Mouse (Mus musculus): ENCODE results near the gene Usp4. TPM values are rescaled to one million over a fixed set of nuclear protein-coding genes. Genes with fewer than 3 reads are reported as not detected.

Gene Usp4
- polyA plus RNA-seq, 1 experiment, result 100 TPM

DNA sequence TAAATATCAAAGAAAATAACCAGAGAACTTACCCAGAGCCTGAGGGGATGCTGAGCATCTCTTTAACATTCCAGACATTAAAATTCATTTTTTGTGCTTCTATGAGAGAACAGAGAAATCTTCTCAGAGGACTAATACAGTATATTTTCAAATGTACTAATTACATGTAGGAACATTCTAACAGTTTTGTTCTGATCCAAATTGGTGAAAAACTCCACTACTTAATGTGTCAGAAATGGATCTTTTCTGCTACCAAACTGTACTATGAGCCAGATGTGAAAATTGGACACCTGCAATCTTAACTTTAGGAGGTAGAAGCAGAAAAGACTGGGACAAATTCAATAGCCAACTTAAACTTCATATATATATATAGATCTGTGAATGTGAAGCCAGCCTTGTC is 80.7 kb downstream of the Usp4 start, which contains the start of gene Ccdc36:
TSS of gene Ccdc36 (minus strand) at position 101 of the 400 bp plus-strand sequence.
- Histone ChIP-seq H3K4me3 (ENCODE audit: control insufficient read depth, insufficient read depth, low read length) (no peak within 1 kb of the TSS), H3K27ac (ENCODE audit: control insufficient read depth, insufficient read depth, low read length) (no peak within 1 kb of the TSS), H3K36me3 (ENCODE audit: control insufficient read depth, insufficient read depth, low read length) (no peaks in the 10 kb centered on the region), H3K4me1 (replicated peaks; ENCODE audit: control insufficient read depth, insufficient read depth, low read length) (peaks cover 3% of the 10 kb centered on the region; the same call in 1 of the 2 replicates), H3K27me3 (ENCODE audit: control insufficient read depth, insufficient read depth, low read length) (no peaks in the 10 kb centered on the region)
- no peak for DNase-seq
- TF ChIP-seq POLR2A (IDR thresholded peaks at IDR 0.05; ENCODE audit: control insufficient read depth, extremely low read depth, insufficient read depth, low read length, poor library complexity) (no peak), CTCF (IDR thresholded peaks at IDR 0.05; ENCODE audit: borderline replicate concordance, control insufficient read depth, extremely low read depth, insufficient read depth, low read length, poor library complexity) (no peak)

DNA sequence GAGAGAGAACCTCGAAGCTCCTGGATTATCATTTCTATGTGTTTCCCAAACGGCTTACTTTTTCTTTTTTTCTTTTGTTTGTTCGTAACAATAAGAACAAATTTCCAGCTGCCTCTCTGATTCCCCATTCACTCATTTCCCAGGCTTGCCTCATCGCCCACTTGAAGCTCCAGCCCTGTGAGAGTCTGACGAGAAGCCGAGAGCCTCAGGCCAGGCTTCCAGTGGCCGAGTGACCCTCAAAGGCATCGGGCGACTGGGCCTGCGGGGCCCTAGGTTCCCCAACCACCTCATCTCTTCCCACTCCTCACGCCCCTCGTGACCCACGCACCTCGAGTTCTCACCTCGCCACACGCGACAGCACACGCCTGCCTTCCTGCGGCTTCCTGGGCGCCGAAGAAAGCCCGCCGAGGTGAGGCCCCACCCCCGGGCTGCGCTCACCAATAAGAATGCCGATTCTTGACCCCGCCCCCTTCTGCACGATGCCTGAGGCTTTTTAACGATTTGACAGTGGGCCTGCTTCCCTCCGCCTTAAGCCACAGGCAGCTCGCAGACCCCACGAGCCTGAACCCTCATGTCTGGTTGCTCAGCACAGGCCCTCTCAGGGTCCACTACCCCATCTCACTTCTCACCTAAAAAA is 83.9 kb downstream of the Usp4 start:
- H3K4me3 ChIP-seq (ENCODE audit: control insufficient read depth, insufficient read depth, low read length), result no peak overlapping the region
- TF ChIP-seq POLR2A (IDR thresholded peaks at IDR 0.05; ENCODE audit: control insufficient read depth, extremely low read depth, insufficient read depth, low read length, poor library complexity), result no peak
- no peak overlapping the region for H3K27ac ChIP-seq (ENCODE audit: control insufficient read depth, insufficient read depth, low read length)
- WGBS, result 67% methylated on average over 32 of the region's 32 CpGs
- no peaks in the 10 kb centered on the region for H3K36me3 ChIP-seq (ENCODE audit: control insufficient read depth, insufficient read depth, low read length)
- H3K4me1 ChIP-seq (replicated peaks; ENCODE audit: control insufficient read depth, insufficient read depth, low read length), result peaks cover 3% of the 10 kb centered on the region; the same call in 1 of the 2 replicates
- H3K27me3 ChIP-seq (ENCODE audit: control insufficient read depth, insufficient read depth, low read length), result no peaks in the 10 kb centered on the region
- no peak for DNase-seq

DNA sequence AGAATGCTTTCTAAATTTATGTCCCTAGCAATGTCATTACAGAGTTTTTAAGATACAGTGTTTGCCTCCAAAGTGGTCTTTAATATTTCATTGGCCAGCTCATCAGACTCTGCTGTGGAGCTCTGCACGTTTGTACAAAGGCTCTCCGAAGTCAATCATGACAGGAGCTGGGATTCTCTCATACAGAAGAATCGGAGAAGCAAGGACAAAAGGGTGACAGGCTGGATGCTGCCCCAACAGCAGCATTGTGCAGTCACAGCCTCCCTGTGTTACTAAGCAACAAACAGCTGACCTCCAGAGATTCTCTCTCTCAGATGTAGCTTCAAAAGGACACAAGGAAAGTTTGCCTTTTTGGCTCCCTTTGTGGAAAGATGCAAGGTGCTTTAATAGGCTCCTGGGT is 88.5 kb downstream of the Usp4 start, which contains the start of gene BC048562:
TSS of gene BC048562 (plus strand) at position 301 of the 400 bp plus-strand sequence.
- DNase-seq, result no peak
- no peak for TF ChIP-seq POLR2A (IDR thresholded peaks at IDR 0.05; ENCODE audit: control insufficient read depth, extremely low read depth, insufficient read depth, low read length, poor library complexity)
- TF ChIP-seq CTCF (IDR thresholded peaks at IDR 0.05; ENCODE audit: borderline replicate concordance, control insufficient read depth, extremely low read depth, insufficient read depth, low read length, poor library complexity), result no peak
- Histone ChIP-seq H3K4me1 (replicated peaks; ENCODE audit: control insufficient read depth, insufficient read depth, low read length) (peaks cover 3% of the 10 kb centered on the region; the same call in 1 of the 2 replicates), H3K27me3 (ENCODE audit: control insufficient read depth, insufficient read depth, low read length) (no peaks in the 10 kb centered on the region), H3K27ac (ENCODE audit: control insufficient read depth, insufficient read depth, low read length) (no peak within 1 kb of the TSS), H3K36me3 (ENCODE audit: control insufficient read depth, insufficient read depth, low read length) (no peaks in the 10 kb centered on the region), H3K4me3 (ENCODE audit: control insufficient read depth, insufficient read depth, low read length) (no peak within 1 kb of the TSS)
- WGBS, result 93% methylated on average over 3 of the region's 3 CpGs

DNA sequence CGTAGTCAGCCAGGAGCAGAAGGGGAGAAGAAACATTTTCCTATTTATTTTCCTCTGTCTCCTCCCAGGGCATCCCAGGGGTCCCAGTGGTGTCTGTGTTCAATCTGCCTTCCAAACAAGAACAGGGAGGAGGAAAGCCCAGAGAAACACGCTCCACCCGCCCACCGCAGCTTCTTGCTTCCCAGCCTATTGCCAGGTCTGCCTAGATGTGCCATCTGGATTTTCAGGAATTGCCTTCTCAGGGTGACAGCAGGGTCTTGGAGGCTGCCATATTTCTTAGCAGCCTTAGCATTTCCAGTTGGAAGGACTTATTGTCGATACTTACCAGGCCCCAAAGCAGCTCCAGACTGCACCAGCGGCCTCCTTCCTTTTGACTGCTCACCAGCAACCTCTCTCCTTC is 91.5 kb downstream of the Usp4 start:
- WGBS, result 94% methylated on average over 6 of the region's 6 CpGs
- Histone ChIP-seq H3K4me3 (ENCODE audit: control insufficient read depth, insufficient read depth, low read length) (no peak overlapping the region), H3K4me1 (replicated peaks; ENCODE audit: control insufficient read depth, insufficient read depth, low read length) (peaks cover 2% of the 10 kb centered on the region), H3K27ac (ENCODE audit: control insufficient read depth, insufficient read depth, low read length) (no peak overlapping the region), H3K36me3 (ENCODE audit: control insufficient read depth, insufficient read depth, low read length) (no peaks in the 10 kb centered on the region), H3K27me3 (ENCODE audit: control insufficient read depth, insufficient read depth, low read length) (no peaks in the 10 kb centered on the region)
- no peak for DNase-seq
- TF ChIP-seq POLR2A (IDR thresholded peaks at IDR 0.05; ENCODE audit: control insufficient read depth, extremely low read depth, insufficient read depth, low read length, poor library complexity), result no peak
- no peak for TF ChIP-seq CTCF (IDR thresholded peaks at IDR 0.05; ENCODE audit: borderline replicate concordance, control insufficient read depth, extremely low read depth, insufficient read depth, low read length, poor library complexity)

GRCm38 (mm10) chr9:108440485-108440884 is 92.8 kb downstream of the Usp4 start:
- Histone ChIP-seq H3K4me1 (replicated peaks; ENCODE audit: control insufficient read depth, insufficient read depth, low read length) (peaks cover 12% of the 10 kb centered on the region), H3K4me3 (ENCODE audit: control insufficient read depth, insufficient read depth, low read length) (no peak overlapping the region), H3K36me3 (ENCODE audit: control insufficient read depth, insufficient read depth, low read length) (no peaks in the 10 kb centered on the region), H3K27ac (ENCODE audit: control insufficient read depth, insufficient read depth, low read length) (no peak overlapping the region), H3K27me3 (ENCODE audit: control insufficient read depth, insufficient read depth, low read length) (no peaks in the 10 kb centered on the region)
- TF ChIP-seq CTCF (IDR thresholded peaks at IDR 0.05; ENCODE audit: borderline replicate concordance, control insufficient read depth, extremely low read depth, insufficient read depth, low read length, poor library complexity), result no peak
- TF ChIP-seq POLR2A (IDR thresholded peaks at IDR 0.05; ENCODE audit: control insufficient read depth, extremely low read depth, insufficient read depth, low read length, poor library complexity), result no peak
- no peak for DNase-seq
- WGBS, result 86% methylated on average over 5 of the region's 5 CpGs

DNA sequence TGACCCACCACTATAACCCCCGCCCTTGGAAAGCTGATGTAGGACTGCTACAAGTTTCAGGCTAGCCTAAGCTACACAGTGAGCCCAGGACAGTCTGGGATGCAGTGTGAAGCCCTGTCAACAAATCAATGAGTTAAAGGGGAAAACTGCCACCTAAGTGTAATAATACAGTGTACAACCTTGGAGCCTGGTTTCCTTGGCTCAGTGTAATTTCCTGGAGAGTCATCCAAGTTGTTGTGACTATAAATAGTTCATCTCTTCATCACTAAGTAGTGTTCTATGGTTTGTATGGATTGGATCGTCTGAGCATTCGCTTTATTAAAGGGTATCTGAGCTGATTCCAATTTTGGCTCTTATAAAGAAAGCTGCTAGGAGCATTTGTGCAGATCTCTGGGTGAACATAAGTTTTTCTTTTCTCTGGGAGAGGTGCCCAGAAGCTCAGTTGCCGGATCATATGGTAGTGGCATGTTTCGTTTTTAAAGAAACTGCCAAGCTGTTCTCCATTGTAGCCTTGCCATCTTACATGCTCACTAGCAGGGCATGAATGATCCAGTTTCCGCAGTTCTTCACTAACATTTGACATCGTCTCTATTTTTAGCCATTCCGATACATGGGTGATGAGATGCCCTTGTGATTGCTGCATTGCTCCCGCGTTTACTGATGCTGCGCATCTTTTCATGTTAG is 93.7 kb downstream of the Usp4 start:
- Histone ChIP-seq H3K27ac (ENCODE audit: control insufficient read depth, insufficient read depth, low read length) (no peak overlapping the region), H3K27me3 (ENCODE audit: control insufficient read depth, insufficient read depth, low read length) (no peaks in the 10 kb centered on the region), H3K4me3 (ENCODE audit: control insufficient read depth, insufficient read depth, low read length) (no peak overlapping the region), H3K36me3 (ENCODE audit: control insufficient read depth, insufficient read depth, low read length) (no peaks in the 10 kb centered on the region), H3K4me1 (replicated peaks; ENCODE audit: control insufficient read depth, insufficient read depth, low read length) (peaks cover 15% of the 10 kb centered on the region)
- DNase-seq, result no peak
- TF ChIP-seq CTCF (IDR thresholded peaks at IDR 0.05; ENCODE audit: borderline replicate concordance, control insufficient read depth, extremely low read depth, insufficient read depth, low read length, poor library complexity), result no peak
- TF ChIP-seq POLR2A (IDR thresholded peaks at IDR 0.05; ENCODE audit: control insufficient read depth, extremely low read depth, insufficient read depth, low read length, poor library complexity), result no peak
- 97% methylated on average over 11 of the region's 11 CpGs for WGBS

Other genes starting within 250 kb of the Usp4 start
- 2.6 and 4.3 TPM in 2 replicates for gene Bsn, start 157.5 kb upstream of the Usp4 start, polyA plus RNA-seq (2012; rRNA removed)
- gene Dag1, start 83.9 kb upstream of the Usp4 start, polyA plus RNA-seq (2012; rRNA removed), result 25.4 and 27.0 TPM in 2 replicates
- 9.0 and 9.2 TPM in 2 replicates for gene Nicn1, start 57.4 kb upstream of the Usp4 start, polyA plus RNA-seq (2012; rRNA removed)
- 3.2 and 4.4 TPM in 2 replicates for gene Amt, start 51.0 kb upstream of the Usp4 start, polyA plus RNA-seq (2012; rRNA removed)
- 148 and 178 TPM in 2 replicates for gene Rhoa, start 41.7 kb upstream of the Usp4 start, polyA plus RNA-seq (2012; rRNA removed)
- gene Tcta, start 41.7 kb upstream of the Usp4 start, polyA plus RNA-seq (2012; rRNA removed), result 31.1 and 43.4 TPM in 2 replicates
- 800 and 899 TPM in 2 replicates for gene Gpx1, start 8.9 kb upstream of the Usp4 start, polyA plus RNA-seq (2012; rRNA removed)
- 0.70 and 1.9 TPM in 2 replicates for gene 1700102P08Rik, start 45.0 kb downstream of the Usp4 start, polyA plus RNA-seq (2012; rRNA removed)
- gene Ccdc36, start 80.6 kb downstream of the Usp4 start, polyA plus RNA-seq (2012; rRNA removed), result 0.09 and 0.12 TPM in 2 replicates
- gene BC048562, start 88.6 kb downstream of the Usp4 start, polyA plus RNA-seq (2012; rRNA removed), result not detected in 2 replicates
- gene Ccdc71, start 112.7 kb downstream of the Usp4 start, polyA plus RNA-seq (2012; rRNA removed), result 39.6 and 40.2 TPM in 2 replicates
- 16.9 and 21.0 TPM in 2 replicates for gene Klhdc8b, start 113.7 kb downstream of the Usp4 start, polyA plus RNA-seq (2012; rRNA removed)
- 16.1 and 33.7 TPM in 2 replicates for gene Lamb2, start 131.9 kb downstream of the Usp4 start, polyA plus RNA-seq (2012; rRNA removed)
- gene Usp19, start 142.7 kb downstream of the Usp4 start, polyA plus RNA-seq (2012; rRNA removed), result 318 and 335 TPM in 2 replicates
- gene Qars, start 159.9 kb downstream of the Usp4 start, polyA plus RNA-seq (2012; rRNA removed), result 376 and 382 TPM in 2 replicates
- gene Qrich1, start 169.0 kb downstream of the Usp4 start, polyA plus RNA-seq (2012; rRNA removed), result 200 and 225 TPM in 2 replicates
- 160 and 200 TPM in 2 replicates for gene Impdh2, start 212.4 kb downstream of the Usp4 start, polyA plus RNA-seq (2012; rRNA removed)
- 65.5 and 74.2 TPM in 2 replicates for gene Ndufaf3, start 219.6 kb downstream of the Usp4 start, polyA plus RNA-seq (2012; rRNA removed)
- 418 and 504 TPM in 2 replicates for gene Dalrd3, start 222.0 kb downstream of the Usp4 start, polyA plus RNA-seq (2012; rRNA removed)
- gene Wdr6, start 230.9 kb downstream of the Usp4 start, polyA plus RNA-seq (2012; rRNA removed), result 106 and 112 TPM in 2 replicates
- 6.6 and 10.5 TPM in 2 replicates for gene P4htm, start 249.8 kb downstream of the Usp4 start, polyA plus RNA-seq (2012; rRNA removed)

Measured in thymus, adult 2 months (tissue).